27 mouse cellular contexts compared by ENCODE assay signal in the genomic region with DNA sequence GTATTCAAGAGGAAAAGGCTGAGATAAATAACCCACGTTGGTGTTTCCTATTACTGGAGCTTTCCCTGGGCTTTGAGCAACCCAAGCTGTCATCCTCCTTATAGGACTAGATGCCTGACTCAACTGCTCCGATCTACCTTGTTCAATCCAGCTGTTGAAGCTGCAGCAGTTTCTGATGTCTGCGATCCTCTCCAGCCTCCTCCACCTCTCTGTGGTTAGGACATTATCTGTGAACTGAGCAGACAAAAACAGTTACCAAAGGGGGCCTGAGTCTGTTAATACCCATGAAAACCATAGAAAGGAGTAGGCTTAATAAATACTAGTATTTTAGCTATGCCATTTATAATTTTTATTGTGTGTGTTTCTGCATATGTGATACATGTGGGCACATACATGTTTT.
"Had no signal": no experiment of that assay in that cellular context is flagged by ENCODE, and none has a peak within 500 bp of the region (broad histone marks: within the 10 kb centered on the region; RNA-seq: fewer than 3 reads in every experiment).

No protein-coding gene starts in this region.

- ATAC-seq: forebrain, embryonic 13.5 days; forebrain, embryonic 14.5 days; forebrain, embryonic 15.5 days; forebrain, embryonic 16.5 days; forebrain, postnatal 0 days had no signal

- DNase-seq: cerebellum, adult 8-10 months; cerebellum, adult 9-10 months; cerebellum, adult 9-11 months; cerebellum, postnatal 10 days; cerebellum, postnatal 14 days; cerebellum, postnatal 25 days; cerebellum, postnatal 36 days; embryo, embryonic 11 days; forebrain, postnatal 0 days; gastrocnemius, adult 2 months; gastrocnemius, postnatal 10 days; gastrocnemius, postnatal 14 days; gastrocnemius, postnatal 25 days; gastrocnemius, postnatal 36 days; heart, adult 18-20 months; heart, adult 2 months had no signal

- H3K9ac ChIP-seq: embryonic facial prominence, embryonic 12.5 days; embryonic facial prominence, embryonic 13.5 days; embryonic facial prominence, embryonic 15.5 days; forebrain, embryonic 12.5 days; forebrain, embryonic 13.5 days; forebrain, embryonic 15.5 days; forebrain, postnatal 0 days had no signal

- H3K4me3 ChIP-seq: embryonic facial prominence, embryonic 10.5 days; embryonic facial prominence, embryonic 12.5 days; embryonic facial prominence, embryonic 13.5 days; embryonic facial prominence, embryonic 15.5 days; erythroblast, embryonic 14.5 days; forebrain, embryonic 10.5 days; forebrain, embryonic 12.5 days; forebrain, embryonic 13.5 days; forebrain, embryonic 15.5 days; gastrocnemius, adult 2 months; heart, adult 2 months had no signal

- H3K27me3 ChIP-seq: embryonic facial prominence, embryonic 12.5 days; embryonic facial prominence, embryonic 13.5 days; forebrain, embryonic 12.5 days; forebrain, embryonic 15.5 days had no signal

- H3K9me3 ChIP-seq: embryonic facial prominence, embryonic 10.5 days; embryonic facial prominence, embryonic 12.5 days; embryonic facial prominence, embryonic 13.5 days; embryonic facial prominence, embryonic 15.5 days; forebrain, embryonic 10.5 days; forebrain, embryonic 12.5 days; forebrain, embryonic 13.5 days; forebrain, embryonic 15.5 days had no signal

- H3K27ac ChIP-seq: embryonic facial prominence, embryonic 10.5 days; embryonic facial prominence, embryonic 12.5 days; embryonic facial prominence, embryonic 13.5 days; embryonic facial prominence, embryonic 15.5 days; forebrain, embryonic 10.5 days; forebrain, embryonic 12.5 days; forebrain, embryonic 13.5 days; forebrain, embryonic 15.5 days; gastrocnemius, adult 2 months; heart, adult 2 months had no signal

- H3K4me2 ChIP-seq: embryonic facial prominence, embryonic 12.5 days; embryonic facial prominence, embryonic 15.5 days; forebrain, embryonic 12.5 days; forebrain, embryonic 13.5 days; forebrain, embryonic 15.5 days had no signal

- H3K36me3 ChIP-seq: embryonic facial prominence, embryonic 10.5 days; embryonic facial prominence, embryonic 12.5 days; embryonic facial prominence, embryonic 13.5 days; embryonic facial prominence, embryonic 15.5 days; forebrain, embryonic 10.5 days; forebrain, embryonic 12.5 days; forebrain, embryonic 15.5 days had no signal

- H3K4me1 ChIP-seq: embryonic facial prominence, embryonic 15.5 days; forebrain, embryonic 13.5 days; forebrain, embryonic 15.5 days had no signal
